Mouse (Mus musculus) forebrain, embryonic 16.5 days (tissue): ENCODE results near the gene Abhd14a. TPM values are rescaled to one million over a fixed set of nuclear protein-coding genes. Genes with fewer than 3 reads are reported as not detected.

Source experiments
- ATAC-seq: fragments of 200-750 bp; cut with Nextera tagmentation; 2 replicates; pipeline ENCODE4 v1.8.0; 2017; ENCODE audit warnings: mild to moderate bottlenecking, moderate library complexity
- H3K27ac ChIP-seq: fragments of 300-500 bp; sonication (generic); 2 replicates; pipeline ENCODE4 v1.5.1; 2014; ENCODE audit warnings: low read length, control low read depth
- H3K27me3 ChIP-seq: fragments of 300-500 bp; sonication (generic); replicated peaks from 2 replicates; pipeline ENCODE4 v1.6.1; 2014; ENCODE audit warnings: low read length; ENCODE audit not compliant: control insufficient read depth, insufficient read depth
- H3K36me3 ChIP-seq: fragments of 300-500 bp; sonication (generic); 2 replicates; pipeline ENCODE4 v1.6.1; 2014; ENCODE audit not compliant: control insufficient read depth, insufficient read depth
- H3K4me1 ChIP-seq: fragments of 300-500 bp; sonication (generic); replicated peaks from 2 replicates; pipeline ENCODE4 v1.6.1; 2014; ENCODE audit warnings: low read length; ENCODE audit not compliant: control insufficient read depth, insufficient read depth
- H3K4me2 ChIP-seq: fragments of 300-500 bp; sonication (generic); 2 replicates; pipeline ENCODE4 v1.6.1; 2014; ENCODE audit warnings: mild to moderate bottlenecking, low read length, control low read depth
- H3K4me3 ChIP-seq: fragments of 300-500 bp; sonication (generic); replicated peaks from 2 replicates; pipeline ENCODE4 v1.5.1; 2014; ENCODE audit warnings: mild to moderate bottlenecking, low read length, control low read depth
- H3K9ac ChIP-seq: fragments of 300-500 bp; sonication (generic); replicated peaks from 2 replicates; pipeline ENCODE4 v1.6.1; 2014; ENCODE audit warnings: low read depth, low read length, control low read depth
- H3K9me3 ChIP-seq: fragments of 300-500 bp; sonication (generic); 2 replicates; pipeline ENCODE4 v1.6.1; 2016; ENCODE audit warnings: low read length; ENCODE audit not compliant: control insufficient read depth
- WGBS: fragments of 180-500 bp; shearing (Covaris S2); extraction: QIAGEN DNeasy Blood & Tissue Kit; methylation state at CpG from one replicate; pipeline ENCODE4 v1.1.7; 2014; 5-methylcytosine and 5-hydroxymethylcytosine counted together
- polyA plus RNA-seq: library from polyadenylated mRNA; unstranded; fragments of >200 nt; fragmentation: Nextera tagmentation; extraction: Ambion mirVana; gene quantifications from 2 replicates; pipeline ENCODE4 v1.2.1, GENCODE M21; 2015

Abhd14a gene
- polyA plus RNA-seq, 1 experiment from 2014 or later, result 81.9 TPM

- Histone ChIP-seq H3K27ac (no peak overlapping the region), H3K4me2 (no peak overlapping the region), H3K9ac (no peak overlapping the region), H3K36me3 (no peaks in the 10 kb centered on the region), H3K27me3 (no peaks in the 10 kb centered on the region), H3K9me3 (no peaks in the 10 kb centered on the region), H3K4me1 (peaks cover 7% of the 10 kb centered on the region; the same call in 1 of the 2 replicates), H3K4me3 (no peak overlapping the region)
- WGBS, result 85% methylated on average over 3 of the region's 3 CpGs
- no peak for ATAC-seq
Measured at GRCm38 (mm10) chr9:106399808-106400207, 47.7 kb downstream of the Abhd14a start.

GRCm38 (mm10) chr9:106398667-106399311 lies 48.7 kb downstream of the Abhd14a start:
- Histone ChIP-seq H3K27ac (no peak overlapping the region), H3K4me1 (peaks cover 10% of the 10 kb centered on the region; the same call in 1 of the 2 replicates), H3K9ac (no peak overlapping the region), H3K27me3 (no peaks in the 10 kb centered on the region), H3K36me3 (no peaks in the 10 kb centered on the region), H3K4me3 (no peak overlapping the region), H3K4me2 (no peak overlapping the region), H3K9me3 (no peaks in the 10 kb centered on the region)
- no peak for ATAC-seq
- 82% methylated on average over 9 of the region's 9 CpGs for WGBS

- no peaks in the 10 kb centered on the region for H3K27me3 ChIP-seq
- WGBS, result 88% methylated on average over 4 of the region's 4 CpGs
- no peaks in the 10 kb centered on the region for H3K9me3 ChIP-seq
- no peak overlapping the region for H3K9ac ChIP-seq
- no peaks in the 10 kb centered on the region for H3K36me3 ChIP-seq
- no peak overlapping the region for H3K27ac ChIP-seq
- ATAC-seq, result no peak
- H3K4me2 ChIP-seq, result no peak overlapping the region
- H3K4me3 ChIP-seq, result no peak overlapping the region
- peaks cover 16% of the 10 kb centered on the region for H3K4me1 ChIP-seq
Measured at GRCm38 (mm10) chr9:106397733-106398132, 49.7 kb downstream of the Abhd14a start.

- Histone ChIP-seq H3K4me2 (no peak overlapping the region), H3K9me3 (no peaks in the 10 kb centered on the region)
- ATAC-seq, result no peak
Measured at GRCm38 (mm10) chr9:106394649-106395602, 52.6 kb downstream of the Abhd14a start.

GRCm38 (mm10) chr9:106393548-106393947 lies 53.9 kb downstream of the Abhd14a start:
- Histone ChIP-seq H3K27ac (no peak overlapping the region), H3K36me3 (no peaks in the 10 kb centered on the region), H3K9ac (no peak overlapping the region), H3K4me1 (peaks cover 20% of the 10 kb centered on the region), H3K9me3 (no peaks in the 10 kb centered on the region; the same call in 1 of the 2 replicates), H3K4me3 (no peak overlapping the region), H3K4me2 (no peak overlapping the region), H3K27me3 (no peaks in the 10 kb centered on the region)
- WGBS, result 60% methylated on average over 8 of the region's 8 CpGs
- ATAC-seq, result no peak

More at GRCm38 (mm10) chr9:106394649-106395602, 52.6 kb downstream of the Abhd14a start:
- WGBS, result 21% methylated on average over 11 of the region's 11 CpGs
- H3K9ac ChIP-seq, result no peak overlapping the region
- no peaks in the 10 kb centered on the region for H3K27me3 ChIP-seq
- no peak overlapping the region for H3K27ac ChIP-seq
- no peak overlapping the region for H3K4me3 ChIP-seq
- H3K4me1 ChIP-seq, result peaks cover 20% of the 10 kb centered on the region
- H3K36me3 ChIP-seq, result no peaks in the 10 kb centered on the region

- Histone ChIP-seq H3K9me3 (no peaks in the 10 kb centered on the region; the same call in 1 of the 2 replicates), H3K4me2 (no peak overlapping the region), H3K27ac (no peak overlapping the region), H3K4me3 (no peak overlapping the region), H3K9ac (no peak overlapping the region), H3K36me3 (no peaks in the 10 kb centered on the region), H3K27me3 (no peaks in the 10 kb centered on the region), H3K4me1 (peaks cover 20% of the 10 kb centered on the region)
- WGBS, result 75% methylated on average over 11 of the region's 11 CpGs
- no peak for ATAC-seq
Measured at GRCm38 (mm10) chr9:106392828-106393527, 54.5 kb downstream of the Abhd14a start.

Other genes starting within 250 kb of the Abhd14a start
- gene Ppm1m, start 247.9 kb downstream of the Abhd14a start, polyA plus RNA-seq, result 14.0 and 14.7 TPM in 2 replicates
- 56.6 and 58.7 TPM in 2 replicates for gene Twf2, start 244.6 kb downstream of the Abhd14a start, polyA plus RNA-seq
- not detected in 2 replicates for gene Tlr9, start 225.1 kb downstream of the Abhd14a start, polyA plus RNA-seq
- gene Alas1, start 199.0 kb downstream of the Abhd14a start, polyA plus RNA-seq, result 101 and 109 TPM in 2 replicates
- gene Poc1a, start 166.6 kb downstream of the Abhd14a start, polyA plus RNA-seq, result 10.5 and 11.6 TPM in 2 replicates
- 9.0 and 10.3 TPM in 2 replicates for gene Dusp7, start 79.0 kb downstream of the Abhd14a start, polyA plus RNA-seq
- 564 and 591 TPM in 2 replicates for gene Rpl29, start 18.2 kb downstream of the Abhd14a start, polyA plus RNA-seq
- 31.5 and 31.7 TPM in 2 replicates for gene Acy1, start 9.4 kb downstream of the Abhd14a start, polyA plus RNA-seq
- 6.2 and 7.7 TPM in 2 replicates for gene Abhd14b, start 219 bp downstream of the Abhd14a start, polyA plus RNA-seq
- 221 and 249 TPM in 2 replicates for gene Pcbp4, start 5.6 kb upstream of the Abhd14a start, polyA plus RNA-seq
- gene Gpr62, start 18.3 kb upstream of the Abhd14a start, polyA plus RNA-seq, result 0.48 and 0.72 TPM in 2 replicates
- 53.6 and 62.5 TPM in 2 replicates for gene Rrp9, start 28.3 kb upstream of the Abhd14a start, polyA plus RNA-seq
- 0.55 and 0.70 TPM in 2 replicates for gene Parp3, start 29.3 kb upstream of the Abhd14a start, polyA plus RNA-seq
- gene Iqcf1, start 52.3 kb upstream of the Abhd14a start, polyA plus RNA-seq, result not detected in 2 replicates
- not detected in 2 replicates for gene Iqcf5, start 66.9 kb upstream of the Abhd14a start, polyA plus RNA-seq
- gene Iqcf3, start 114.0 kb upstream of the Abhd14a start, polyA plus RNA-seq, result not detected in 2 replicates
- gene Iqcf4, start 123.3 kb upstream of the Abhd14a start, polyA plus RNA-seq, result not detected in 2 replicates
- gene Iqcf6, start 178.9 kb upstream of the Abhd14a start, polyA plus RNA-seq, result not detected in 2 replicates
- gene Grm2, start 208.4 kb upstream of the Abhd14a start, polyA plus RNA-seq, result 10.2 and 14.1 TPM in 2 replicates
- 57.2 and 59.7 TPM in 2 replicates for gene Tex264, start 238.2 kb upstream of the Abhd14a start, polyA plus RNA-seq